8 mouse cellular contexts compared by ENCODE assay signal in genomic region chr3:104597135-104597764, GRCm38 (mm10). TPM values are rescaled to one million over a fixed set of nuclear protein-coding genes. Genes with fewer than 3 reads are reported as not detected.
DNase-seq lines count a peak whose midpoint lies in the region.

No protein-coding gene starts in this region.

- intact Hi-C loops in left cerebral cortex, postnatal 25 days (cut with DNase I), result no loop called here

- DNase-seq in adrenal gland, adult (ENCODE audit: inconsistent age in 2 of 2, low spot score in 1 of 2), result peak; percentile 58 to 82
- no peak for DNase-seq in adrenal gland, postnatal 4 days (ENCODE audit: low spot score in 2 of 2)
- DNase-seq in cerebellum, adult 8-10 months, result peak; percentile 91
- peak; percentile 75 for DNase-seq in gastrocnemius, postnatal 25 days
- DNase-seq in kidney, adult 8-10 months, result peak; percentile 67
- peak; percentile 88 to 98 for DNase-seq in left cerebral cortex, postnatal 25 days (ENCODE audit: low spot score in 2 of 2)
- DNase-seq in ovary, postnatal 14 days (ENCODE audit: low spot score), result peak; percentile 66
- no peak for DNase-seq in natural killer cell, adult 2 months (ENCODE audit: low spot score in 2 of 2)

RNA-seq across cellular contexts. Expression of gene Slc16a1, which starts 41.2 kb away (rescaled TPM):
- 10 to 100 TPM; 57.6 to 63.5 TPM for total RNA-seq in adrenal gland, postnatal 4 days (2021)
- 10 to 100 TPM; 27.4 to 28.3 TPM for total RNA-seq in gastrocnemius, postnatal 25 days (2021)
- total RNA-seq in left cerebral cortex, postnatal 25 days (2021), result 10 to 100 TPM; 23.0 to 23.2 TPM

Comparison
In these comparisons a context has a peak if more than half of its experiments do, and no peak if none do; other contexts are left out.
1. DNase-seq: peak in adrenal gland, adult (2 of 2), cerebellum, adult 8-10 months (single experiment), gastrocnemius, postnatal 25 days (single experiment), kidney, adult 8-10 months (2 of 2), left cerebral cortex, postnatal 25 days (2 of 2) and ovary, postnatal 14 days (single experiment); none in adrenal gland, postnatal 4 days (0 of 2) and natural killer cell, adult 2 months (0 of 2).